Mouse (Mus musculus) bone marrow, adult 2 months (tissue): Measurements from ENCODE around the gene Reep1. TPM values are rescaled to one million over a fixed set of nuclear protein-coding genes. Genes with fewer than 3 reads are reported as not detected.
"Not testable (repeated sequence)": the region's sequence is repeated elsewhere in the genome, so short reads cannot be mapped to it uniquely, and the experiment has no call there.

Experiments used
- H3K27ac ChIP-seq: fragments of 200-500 bp; 2 replicates; pipeline ENCODE4 v1.5.1; 2012; ENCODE audit warnings: low read depth, mild to moderate bottlenecking, control low read depth, inconsistent platforms, low read length; ENCODE audit not compliant: control insufficient read depth, poor library complexity, insufficient read depth
- H3K4me1 ChIP-seq: fragments of 200-500 bp; 2 replicates; pipeline ENCODE4 v1.6.1; 2011; ENCODE audit warnings: low read length; ENCODE audit not compliant: control insufficient read depth, insufficient read depth
- H3K4me3 ChIP-seq: fragments of 200-500 bp; replicated peaks from 2 replicates; pipeline ENCODE3; 2011; ENCODE audit warnings: mild to moderate bottlenecking, low read depth, low read length, control low read depth; ENCODE audit not compliant: control insufficient read depth
- CTCF ChIP-seq: fragments of 200-500 bp; IDR thresholded peaks from 2 replicates; pipeline ENCODE4 v1.5.1; 2011; ENCODE audit warnings: low read length, control low read depth; ENCODE audit not compliant: control insufficient read depth, insufficient read depth
- POLR2A ChIP-seq: fragments of 200-500 bp; IDR thresholded peaks from 2 replicates; pipeline ENCODE4 v1.6.1; 2011; ENCODE audit warnings: low read depth, mild to moderate bottlenecking, control low read depth, low read length, borderline replicate concordance; ENCODE audit not compliant: control insufficient read depth
- WGBS: fragments of 180-500 bp; shearing (Covaris S2); methylation state at CpG from one replicate; pipeline ENCODE4 v1.1.7; 2018; 5-methylcytosine and 5-hydroxymethylcytosine counted together
- polyA plus RNA-seq: library from polyadenylated mRNA; stranded (reverse); fragments of >200 nt; gene quantifications from 2 replicates; pipeline ENCODE4 v1.2.4, GENCODE M21; 2011; ENCODE audit warnings: low replicate concordance; ENCODE audit not compliant: missing spikeins, insufficient read depth, insufficient read length

Gene Reep1
- polyA plus RNA-seq, 1 experiment: 0.90 TPM

DNA sequence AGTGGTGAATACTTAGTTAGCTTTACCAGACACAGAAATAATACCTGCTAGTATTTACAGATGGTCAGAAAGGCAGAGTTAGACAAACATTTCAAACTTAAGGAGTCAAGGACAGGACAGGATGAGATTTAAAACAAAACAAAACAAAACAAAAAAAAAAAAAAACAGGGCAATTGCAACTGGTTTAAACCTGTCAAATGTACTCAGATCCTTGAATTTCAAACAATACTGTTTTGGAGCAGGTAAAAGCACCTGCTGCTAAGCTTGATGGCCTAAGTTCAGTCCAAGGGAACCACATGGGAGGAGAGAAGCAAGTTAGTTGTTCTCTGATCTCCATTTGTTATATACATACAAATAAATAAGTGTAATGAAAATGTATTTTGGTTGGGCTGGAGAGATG is 132.5 kb downstream of the Reep1 start:
- TF ChIP-seq CTCF (no peak), POLR2A (no peak)

DNA sequence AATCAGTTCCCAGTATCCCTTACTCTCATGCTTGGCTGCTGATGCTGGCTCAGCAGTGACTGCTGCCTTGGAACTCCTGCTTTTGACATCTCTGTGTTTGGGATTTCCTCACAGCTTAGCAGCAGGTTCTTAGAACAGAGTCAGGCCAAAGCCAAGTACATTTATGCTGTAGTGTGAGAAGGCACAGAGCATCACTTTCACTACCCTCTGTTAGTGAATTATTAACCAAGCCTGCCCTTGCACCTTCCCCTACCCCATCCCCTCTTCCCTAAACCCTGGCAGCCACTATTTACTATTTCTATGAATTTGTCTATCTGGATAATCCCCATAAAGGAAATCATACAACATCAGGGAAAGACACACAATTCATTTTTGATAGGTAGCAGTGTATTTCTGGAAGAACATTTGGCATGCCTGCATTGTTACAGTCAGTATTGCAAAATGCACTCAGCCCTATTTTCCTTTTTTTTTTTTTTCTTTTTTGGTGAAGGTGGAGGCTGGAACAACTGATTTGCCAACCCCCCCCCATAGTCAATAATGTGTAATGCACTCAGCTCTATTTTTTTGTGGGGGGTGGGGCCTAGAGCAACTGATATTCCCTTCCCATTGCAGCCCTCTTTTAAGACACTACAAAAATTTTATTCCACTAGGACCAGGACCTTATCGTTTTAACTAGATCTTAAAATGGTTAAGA is 133.4 kb downstream of the Reep1 start:
- 93% methylated on average over 1 of the region's 1 CpGs for WGBS
- H3K4me1 ChIP-seq: no peaks in the 10 kb centered on the region
- no peak overlapping the region for H3K27ac ChIP-seq
- TF ChIP-seq CTCF (no peak), POLR2A (no peak)
- H3K4me3 ChIP-seq: no peak overlapping the region

More for the DNA sequence above, 132.5 kb downstream of the Reep1 start:
- Histone ChIP-seq H3K4me1 (no peaks in the 10 kb centered on the region), H3K4me3 (no peak overlapping the region), H3K27ac (no peak overlapping the region)

DNA sequence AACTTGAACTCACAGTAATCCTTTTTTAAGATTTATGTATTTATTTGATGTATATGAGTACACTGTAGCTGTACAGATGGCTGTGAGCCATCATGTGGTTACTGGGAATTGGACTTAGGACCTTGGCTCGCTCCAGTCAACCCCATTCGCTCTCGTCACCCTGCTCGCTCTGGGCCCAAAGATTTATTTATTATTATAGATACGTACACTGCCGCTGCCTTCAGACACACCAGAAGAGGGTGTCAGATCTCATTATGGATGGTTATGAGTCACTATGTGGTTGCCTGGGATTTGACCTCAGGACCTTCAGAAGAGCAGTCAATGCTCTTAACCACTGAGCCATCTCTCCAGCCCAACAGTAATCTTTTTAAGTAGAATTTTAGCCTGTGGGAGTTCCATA is 139.5 kb downstream of the Reep1 start:
- 92% methylated on average over 6 of the region's 6 CpGs for WGBS
- H3K27ac ChIP-seq, H3K4me1 ChIP-seq, H3K4me3 ChIP-seq: not testable (repeated sequence)

Other genes with a start within 250 kb of the Reep1 start
- 2.2 and 4.1 TPM in 2 replicates for gene Rnf103, start 213.7 kb upstream of the Reep1 start, polyA plus RNA-seq
- 142 and 180 TPM in 2 replicates for gene Chmp3, start 163.8 kb upstream of the Reep1 start, polyA plus RNA-seq
- 10.5 and 16.7 TPM in 2 replicates for gene Kdm3a, start 74.6 kb upstream of the Reep1 start, polyA plus RNA-seq
- gene Mrpl35, start 119.4 kb downstream of the Reep1 start, polyA plus RNA-seq: 28.4 and 29.9 TPM in 2 replicates
- gene Immt, start 123.8 kb downstream of the Reep1 start, polyA plus RNA-seq: 57.2 and 103 TPM in 2 replicates
- 51.4 and 76.2 TPM in 2 replicates for gene Ptcd3, start 201.2 kb downstream of the Reep1 start, polyA plus RNA-seq
- 13.4 and 21.0 TPM in 2 replicates for gene Polr1a, start 201.5 kb downstream of the Reep1 start, polyA plus RNA-seq